Mouse (Mus musculus): Measurements from ENCODE around the gene Tas2r143.

Gene Tas2r143

GRCm38 (mm10) chr6:42362974-42363373 lies 37.1 kb upstream of the Tas2r143 start:
- in situ Hi-C loops (cut with MboI, MseI), result loop anchor here (10.0 to 25.0 kb wide), 2 partner anchors 652 to 1926 kb away; partner anchors contain the start of genes E330009J07Rik (in 1 of the 2) and Wee2 (in 1 of the 2)

- in situ Hi-C loops (cut with MboI, MseI), result loop anchor here (10.0 to 25.0 kb wide), 2 partner anchors 651 to 1927 kb away; partner anchors contain the start of genes E330009J07Rik (in 1 of the 2) and Wee2 (in 1 of the 2)
Observed at GRCm38 (mm10) chr6:42364066-42364465, 36.0 kb upstream of the Tas2r143 start.

GRCm38 (mm10) chr6:42364607-42365006 lies 35.4 kb upstream of the Tas2r143 start:
- in situ Hi-C loops (cut with MboI, MseI), result loop anchor here (10.0 to 25.0 kb wide), 2 partner anchors 650 to 1927 kb away; partner anchors contain the start of genes E330009J07Rik (in 1 of the 2) and Wee2 (in 1 of the 2)

- in situ Hi-C loops (cut with MboI, MseI), result loop anchor here (10.0 to 25.0 kb wide), 2 partner anchors 650 to 1928 kb away; partner anchors contain the start of genes E330009J07Rik (in 1 of the 2) and Wee2 (in 1 of the 2)
Observed at GRCm38 (mm10) chr6:42365215-42365614, 34.8 kb upstream of the Tas2r143 start.

- in situ Hi-C loops (cut with MboI, MseI), result loop anchor here (10.0 to 25.0 kb wide), 2 partner anchors 645 to 1933 kb away; partner anchors contain the start of genes E330009J07Rik (in 1 of the 2) and Wee2 (in 1 of the 2)
Observed at GRCm38 (mm10) chr6:42369870-42370269, 30.2 kb upstream of the Tas2r143 start.

GRCm38 (mm10) chr6:42370630-42371363 lies 29.2 kb upstream of the Tas2r143 start:
- in situ Hi-C loops (cut with MboI, MseI), result loop anchor here in 1 of 2 experiments (25.0 kb wide), 1 partner anchor 1933 kb away; the partner anchor contains the start of genes E330009J07Rik and Wee2

GRCm38 (mm10) chr6:42372001-42372400 lies 28.0 kb upstream of the Tas2r143 start:
- in situ Hi-C loops (cut with MboI, MseI), result loop anchor here in 1 of 2 experiments (25.0 kb wide), 1 partner anchor 1935 kb away; the partner anchor contains the start of genes E330009J07Rik and Wee2

- in situ Hi-C loops (cut with MboI, MseI), result loop anchor here in 1 of 2 experiments (25.0 kb wide), 1 partner anchor 1935 kb away; the partner anchor contains the start of genes E330009J07Rik and Wee2
Observed at GRCm38 (mm10) chr6:42372421-42372815, 27.6 kb upstream of the Tas2r143 start.

- in situ Hi-C loops (cut with MboI, MseI), result loop anchor here in 1 of 2 experiments (25.0 kb wide), 1 partner anchor 1936 kb away; the partner anchor contains the start of genes E330009J07Rik and Wee2
Observed at GRCm38 (mm10) chr6:42372816-42373547, 27.1 kb upstream of the Tas2r143 start, which contains the start of gene Epha1. Gene Epha1, minus strand, starts transcription at chr6:42373268.

- in situ Hi-C loops (cut with MboI, MseI), result loop anchor here in 1 of 2 experiments (25.0 kb wide), 1 partner anchor 1937 kb away; the partner anchor contains the start of genes E330009J07Rik and Wee2
Observed at GRCm38 (mm10) chr6:42373669-42374430, 26.2 kb upstream of the Tas2r143 start.

GRCm38 (mm10) chr6:42374701-42375100 lies 25.3 kb upstream of the Tas2r143 start:
- in situ Hi-C loops (cut with MboI, MseI), result loop anchor here in 1 of 2 experiments (25.0 kb wide), 2 partner anchors 1487 to 1937 kb away; partner anchors contain the start of genes E330009J07Rik, Moxd2 and Wee2

GRCm38 (mm10) chr6:42375131-42375530 lies 24.9 kb upstream of the Tas2r143 start:
- in situ Hi-C loops (cut with MboI, MseI), result loop anchor here in 1 of 2 experiments (25.0 kb wide), 1 partner anchor 1488 kb away; the partner anchor contains the start of gene Moxd2

- in situ Hi-C loops (cut with MboI, MseI), result loop anchor here in 1 of 2 experiments (25.0 kb wide), 1 partner anchor 1489 kb away; the partner anchor contains the start of gene Moxd2
Observed at GRCm38 (mm10) chr6:42376016-42376415, 24.0 kb upstream of the Tas2r143 start.

- in situ Hi-C loops (cut with MboI, MseI), result loop anchor here in 1 of 2 experiments (25.0 kb wide), 1 partner anchor 1489 kb away; the partner anchor contains the start of gene Moxd2
Observed at GRCm38 (mm10) chr6:42376504-42377019, 23.5 kb upstream of the Tas2r143 start.

- in situ Hi-C loops (cut with MboI, MseI), result loop anchor here in 1 of 2 experiments (25.0 kb wide), 1 partner anchor 1490 kb away; the partner anchor contains the start of gene Moxd2
Observed at GRCm38 (mm10) chr6:42377280-42377679, 22.8 kb upstream of the Tas2r143 start.

- in situ Hi-C loops (cut with MboI, MseI), result loop anchor here in 1 of 2 experiments (25.0 kb wide), 1 partner anchor 1492 kb away; the partner anchor contains the start of gene Moxd2
Observed at GRCm38 (mm10) chr6:42379551-42379950, 20.5 kb upstream of the Tas2r143 start.

- in situ Hi-C loops (cut with MboI, MseI), result loop anchor here in 1 of 2 experiments (5.0 to 25.0 kb wide), 2 partner anchors 38 to 1493 kb away; partner anchors contain the start of gene Moxd2
Observed at GRCm38 (mm10) chr6:42380416-42381144, 19.5 kb upstream of the Tas2r143 start.

GRCm38 (mm10) chr6:42381221-42381620 lies 18.8 kb upstream of the Tas2r143 start:
- in situ Hi-C loops (cut with MboI, MseI), result loop anchor here in 1 of 2 experiments (5.0 to 25.0 kb wide), 2 partner anchors 39 to 1494 kb away; partner anchors contain the start of gene Moxd2
